Mouse (Mus musculus): Measurements from ENCODE around the gene Pcbp3.
A peak's percentile ranks its signal among the peaks of the same experiment; 100 is the strongest.
"Not testable (repeated sequence)": the region's sequence is repeated elsewhere in the genome, so short reads cannot be mapped to it uniquely, and the experiment has no call there.

The Pcbp3 gene

DNA sequence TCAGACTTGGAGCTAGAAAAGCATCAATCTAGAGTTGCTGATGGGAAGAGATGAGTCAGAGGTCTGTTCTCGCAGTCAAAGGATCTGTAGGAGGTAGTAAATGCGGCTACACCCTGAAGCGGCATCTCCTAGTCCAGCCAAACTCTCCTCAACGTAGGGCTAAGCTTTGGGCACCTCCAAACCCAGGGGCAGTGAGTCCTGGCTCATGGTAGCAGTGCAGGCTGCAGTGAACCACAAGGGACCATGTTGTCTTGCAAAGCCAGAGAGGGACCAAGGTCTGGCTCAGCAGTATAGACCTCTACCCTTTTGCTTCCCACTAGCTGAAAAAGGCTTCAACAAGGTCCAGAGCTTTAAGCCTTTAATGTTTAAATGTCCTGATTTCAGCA is 159.2 kb downstream of the Pcbp3 start:
- DNase-seq (ENCODE audit: inconsistent age in 2 of 2, low spot score in 1 of 2): no peak

DNA sequence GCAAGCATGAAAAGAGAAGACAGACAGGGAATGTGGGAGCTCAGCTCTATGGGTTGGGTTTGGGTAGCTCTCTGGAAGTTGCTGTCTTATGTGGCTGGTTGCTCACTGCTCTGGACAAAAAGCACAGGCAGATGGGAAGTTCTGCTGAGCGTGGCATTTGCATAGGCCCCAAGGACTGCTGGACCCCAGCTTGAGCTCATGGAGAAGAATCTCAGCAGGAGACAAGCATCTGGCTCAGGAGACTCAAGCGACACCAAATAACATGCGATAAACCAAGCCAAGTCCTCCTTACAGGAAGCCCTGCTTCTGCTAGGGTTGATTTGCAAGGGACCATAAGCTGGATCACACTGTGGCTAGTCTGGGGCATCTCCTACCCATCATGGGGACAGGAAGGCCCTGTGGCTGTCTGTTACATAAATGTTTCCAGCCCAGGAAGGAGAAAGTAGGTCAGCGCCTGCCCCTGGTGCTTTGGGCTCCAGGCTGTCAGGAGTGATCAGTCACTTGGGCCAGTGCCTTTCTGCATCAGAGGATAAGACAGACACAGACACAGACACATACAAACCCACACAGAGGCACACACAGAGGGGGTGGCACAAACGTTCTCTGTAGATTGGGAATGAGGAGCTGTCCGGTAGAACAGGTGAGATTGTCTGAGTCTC is 159.7 kb downstream of the Pcbp3 start:
- DNase-seq (ENCODE audit: inconsistent age in 2 of 2, low spot score in 1 of 2): peak; percentile 72 to 80

GRCm38 (mm10) chr10:76801237-76801641 is 160.4 kb downstream of the Pcbp3 start:
- DNase-seq (ENCODE audit: inconsistent age in 2 of 2, low spot score in 1 of 2): peak; percentile 16 to 41

DNA sequence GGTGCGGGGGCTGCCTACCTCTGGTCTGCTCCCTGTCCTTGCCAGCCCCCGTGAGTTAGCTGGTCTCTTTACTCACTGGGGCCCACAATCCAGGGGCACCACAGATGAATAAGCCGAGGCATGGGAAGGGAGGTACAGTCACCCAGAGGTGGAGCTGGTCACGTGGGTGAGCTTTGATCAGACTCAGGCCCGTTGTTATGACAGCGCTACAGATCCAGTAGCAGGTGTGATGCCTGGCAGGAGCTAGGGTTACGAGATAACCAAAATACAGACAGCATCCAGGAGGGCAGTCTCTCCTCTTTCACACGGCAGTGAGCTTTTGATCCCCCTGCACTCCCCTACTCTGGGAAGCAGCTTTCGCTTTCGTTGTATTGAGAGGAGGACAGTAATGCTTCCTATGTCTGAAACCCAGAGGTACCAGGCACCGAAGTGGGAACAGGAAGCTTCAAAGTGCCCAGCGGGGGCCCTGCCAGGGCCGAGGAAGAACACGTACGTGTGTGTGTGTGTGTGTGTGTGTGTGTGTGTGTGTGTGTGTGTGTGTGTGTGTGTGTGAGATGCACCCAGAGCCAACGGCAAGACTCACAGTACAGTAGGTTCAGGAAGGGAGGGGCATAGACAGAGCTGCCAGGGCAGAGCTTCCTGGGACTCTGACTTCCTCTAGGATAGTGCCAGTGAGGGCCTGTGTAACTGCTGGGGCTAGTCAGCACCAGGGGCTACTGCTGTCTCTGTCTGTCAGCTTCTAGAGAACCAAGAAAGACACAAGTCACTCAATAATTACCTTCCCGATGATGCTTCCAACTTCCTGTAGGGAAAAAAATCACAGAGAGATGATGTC is 162.7 kb downstream of the Pcbp3 start:
- DNase-seq (ENCODE audit: inconsistent age in 2 of 2, low spot score in 1 of 2): peak; percentile 21 to 35

- DNase-seq (ENCODE audit: inconsistent age in 2 of 2, low spot score in 1 of 2): no peak
These were observed 167.6 kb downstream of the Pcbp3 start for GRCm38 (mm10) chr10:76794102-76794501.

DNA sequence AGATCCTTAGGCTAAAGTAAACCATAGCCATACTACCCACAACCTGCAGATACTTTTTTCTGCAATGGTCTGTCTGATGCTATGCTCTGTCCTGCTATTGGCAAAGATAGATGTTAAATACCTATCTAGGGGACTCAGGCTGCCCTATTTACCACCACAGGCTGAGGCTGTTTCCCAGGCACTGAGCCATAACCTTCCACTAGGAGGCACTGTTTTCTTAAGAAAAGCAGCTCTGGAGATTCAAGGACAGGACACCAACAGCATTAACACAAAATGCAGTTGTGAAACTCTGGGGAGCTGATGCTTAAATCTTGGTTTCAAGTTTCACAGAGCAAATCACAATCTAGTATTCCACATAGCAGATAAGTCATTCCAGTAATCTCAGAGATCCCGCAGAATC is 170.2 kb downstream of the Pcbp3 start:
- peak; percentile 35 to 85 for DNase-seq (ENCODE audit: inconsistent age in 2 of 2, low spot score in 1 of 2)

DNA sequence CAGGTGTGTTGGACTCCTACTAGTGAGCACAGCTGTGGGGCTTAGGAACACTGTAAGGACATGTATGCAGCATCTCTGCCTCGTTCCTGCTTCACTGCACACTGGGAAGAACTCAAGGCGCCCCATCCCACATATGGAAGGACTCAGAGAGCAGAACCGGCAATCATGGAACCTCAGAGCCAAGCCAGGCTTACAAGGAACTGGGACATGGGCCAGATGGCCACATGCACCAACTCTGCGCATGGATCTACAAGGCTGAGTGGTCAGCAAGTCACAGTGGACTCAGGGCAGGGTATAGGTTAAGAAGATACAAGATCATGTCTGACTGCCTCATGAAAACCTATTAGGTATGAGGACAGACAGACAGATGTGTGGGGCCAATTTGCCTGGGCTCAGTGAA is 171.8 kb downstream of the Pcbp3 start:
- DNase-seq (ENCODE audit: inconsistent age in 2 of 2, low spot score in 1 of 2): no peak

DNA sequence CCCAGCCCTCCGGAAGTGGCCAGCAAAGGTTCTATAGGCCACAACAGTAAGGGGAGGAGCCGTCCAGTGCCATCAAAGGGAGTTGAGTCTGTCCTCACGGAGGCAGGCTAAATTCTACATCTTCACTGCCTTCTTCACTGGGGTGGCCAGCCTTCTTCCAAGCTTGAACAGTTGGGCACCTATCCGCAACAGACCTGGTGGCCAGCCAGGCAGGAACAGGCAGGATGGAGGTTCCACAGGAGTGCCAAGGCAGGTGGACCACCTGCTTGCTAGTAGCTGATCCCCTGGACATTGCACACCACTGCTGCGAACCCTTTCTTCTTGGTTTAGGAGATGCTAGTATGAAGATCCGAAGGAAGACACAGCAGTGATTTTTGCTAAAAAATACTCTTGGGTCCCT is 176.4 kb downstream of the Pcbp3 start:
- no peak for DNase-seq (ENCODE audit: inconsistent age in 2 of 2, low spot score in 1 of 2)

DNA sequence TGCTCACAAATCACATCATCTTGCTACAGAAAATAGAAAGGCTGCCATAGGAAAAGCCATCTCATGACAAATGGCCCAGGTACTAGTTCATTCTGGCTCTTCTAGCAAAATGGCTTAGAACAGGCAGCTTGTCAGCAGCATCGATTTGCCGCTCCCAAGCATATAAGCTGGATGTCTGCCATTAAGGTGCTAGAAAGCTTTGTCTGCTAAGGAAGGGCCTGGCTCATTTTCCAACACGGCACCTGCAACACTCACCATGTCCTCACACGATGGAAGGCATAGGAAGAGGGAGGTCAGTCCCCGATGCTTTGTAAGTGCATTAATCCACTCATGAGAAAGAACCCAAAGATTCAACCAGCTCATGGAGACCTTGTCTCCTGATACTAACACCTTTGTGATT is 182.5 kb downstream of the Pcbp3 start:
- no peak for DNase-seq (ENCODE audit: inconsistent age in 2 of 2, low spot score in 1 of 2)

GRCm38 (mm10) chr10:76771624-76772023 is 190.1 kb downstream of the Pcbp3 start:
- no peak for DNase-seq (ENCODE audit: inconsistent age in 2 of 2, low spot score in 1 of 2)

DNA sequence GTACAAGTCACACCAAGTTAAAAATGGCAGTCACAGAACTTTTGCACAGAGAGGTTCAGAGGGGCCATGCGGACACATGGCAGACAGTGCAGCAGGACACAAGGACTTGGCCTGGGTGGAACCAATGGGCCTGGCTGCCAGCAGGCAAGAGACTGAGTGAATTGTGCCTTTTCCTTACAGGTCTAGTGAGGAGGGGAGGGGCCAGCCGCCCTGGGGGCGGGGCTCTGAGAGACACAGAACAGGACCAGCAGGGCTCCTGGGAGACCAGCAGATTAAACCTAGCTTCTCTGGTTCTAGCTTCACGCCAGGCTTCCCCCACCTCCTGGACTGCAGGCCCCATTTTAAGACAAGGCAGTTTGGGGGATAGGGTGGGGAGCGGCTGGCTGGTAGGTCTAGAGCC is 190.6 kb downstream of the Pcbp3 start:
- no peak for DNase-seq (ENCODE audit: inconsistent age in 2 of 2, low spot score in 1 of 2)

DNA sequence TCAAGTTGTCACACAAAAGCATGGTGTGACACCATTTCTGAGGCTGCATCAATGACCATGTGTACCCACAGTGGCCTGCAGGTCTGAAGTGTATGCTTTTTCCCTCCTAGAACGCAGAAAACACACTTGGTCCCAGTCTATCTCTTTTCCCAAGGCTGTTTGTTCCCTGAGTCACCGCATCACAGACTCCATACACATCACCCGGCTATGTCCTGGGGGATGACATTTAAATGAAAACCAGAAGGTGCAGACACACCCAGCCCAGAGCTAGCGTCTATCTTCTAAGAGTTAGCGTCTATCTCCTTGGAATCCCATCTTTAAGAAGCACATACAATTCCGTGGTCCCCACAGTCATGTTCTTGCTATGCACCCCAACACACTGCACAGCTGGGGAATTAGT is 192.1 kb downstream of the Pcbp3 start:
- no peak for DNase-seq (ENCODE audit: inconsistent age in 2 of 2, low spot score in 1 of 2)

DNA sequence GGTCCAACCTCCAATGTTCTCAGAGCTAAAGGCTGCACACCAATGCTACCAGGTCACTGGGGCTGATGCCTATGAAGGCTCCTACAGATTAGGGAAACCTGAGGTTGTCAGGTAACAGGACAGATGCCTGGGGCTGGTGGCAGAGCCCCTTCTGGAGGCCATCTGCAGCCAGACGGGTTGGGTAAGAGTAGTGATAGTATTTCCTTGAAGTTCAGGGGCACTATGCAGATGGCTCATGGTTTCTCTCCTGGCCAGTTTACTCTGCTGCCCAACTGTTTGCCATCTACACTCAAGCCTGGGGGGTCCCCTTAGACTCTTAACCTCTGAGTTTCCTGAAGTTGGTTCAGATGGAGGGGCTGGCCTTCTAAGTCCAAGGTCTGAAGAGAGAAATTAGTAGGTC is 195.5 kb downstream of the Pcbp3 start:
- no peak for DNase-seq (ENCODE audit: inconsistent age in 2 of 2, low spot score in 1 of 2)

DNA sequence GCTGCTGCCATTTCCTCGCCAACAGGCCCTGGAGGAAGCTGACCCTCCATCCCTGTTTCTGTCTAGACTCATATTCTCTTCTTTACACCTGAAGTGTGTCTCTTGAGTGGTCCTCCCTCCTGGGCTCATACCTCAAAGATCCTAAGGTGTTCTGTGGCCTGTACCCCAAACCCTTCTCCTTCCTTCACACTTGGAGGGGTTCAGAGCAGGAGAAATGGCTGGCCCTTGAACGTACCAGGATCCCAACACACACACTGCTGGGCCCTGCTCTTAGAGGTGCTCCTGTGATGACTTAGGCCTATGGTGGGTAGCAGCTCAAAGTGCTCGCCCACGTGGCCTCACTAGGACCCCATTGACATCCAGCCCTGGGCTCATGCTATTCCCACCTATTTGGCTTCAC is 196.8 kb downstream of the Pcbp3 start:
- no peak for DNase-seq (ENCODE audit: inconsistent age in 2 of 2, low spot score in 1 of 2)

- DNase-seq (ENCODE audit: inconsistent age in 2 of 2, low spot score in 1 of 2): no peak
These were observed 198.7 kb downstream of the Pcbp3 start for GRCm38 (mm10) chr10:76763016-76763415.

GRCm38 (mm10) chr10:76762411-76762810 is 199.3 kb downstream of the Pcbp3 start:
- no peak for DNase-seq (ENCODE audit: inconsistent age in 2 of 2, low spot score in 1 of 2)

DNA sequence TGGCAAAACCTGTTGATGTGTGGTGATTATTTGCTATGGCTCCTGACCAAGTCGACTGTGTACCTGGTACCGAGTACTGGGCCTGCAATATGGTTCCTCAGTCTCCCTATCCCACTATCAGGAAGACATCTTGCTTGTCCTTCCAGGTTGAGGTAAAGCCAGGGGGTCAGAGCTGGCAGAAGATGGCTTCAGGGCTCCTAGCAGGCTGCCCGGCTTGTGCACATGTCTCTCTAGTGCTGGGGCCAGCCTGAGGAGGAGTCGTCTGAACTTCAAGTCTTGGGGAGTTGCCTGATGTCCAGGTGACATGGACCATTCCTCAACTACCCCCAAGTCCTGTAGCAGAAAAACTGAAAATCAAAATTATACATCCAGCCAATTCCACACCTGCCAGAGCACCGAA is 201.8 kb downstream of the Pcbp3 start:
- no peak for DNase-seq (ENCODE audit: inconsistent age in 2 of 2, low spot score in 1 of 2)

- DNase-seq (ENCODE audit: inconsistent age in 2 of 2, low spot score in 1 of 2): no peak
These were observed 208.0 kb downstream of the Pcbp3 start for GRCm38 (mm10) chr10:76753640-76754039.

DNA sequence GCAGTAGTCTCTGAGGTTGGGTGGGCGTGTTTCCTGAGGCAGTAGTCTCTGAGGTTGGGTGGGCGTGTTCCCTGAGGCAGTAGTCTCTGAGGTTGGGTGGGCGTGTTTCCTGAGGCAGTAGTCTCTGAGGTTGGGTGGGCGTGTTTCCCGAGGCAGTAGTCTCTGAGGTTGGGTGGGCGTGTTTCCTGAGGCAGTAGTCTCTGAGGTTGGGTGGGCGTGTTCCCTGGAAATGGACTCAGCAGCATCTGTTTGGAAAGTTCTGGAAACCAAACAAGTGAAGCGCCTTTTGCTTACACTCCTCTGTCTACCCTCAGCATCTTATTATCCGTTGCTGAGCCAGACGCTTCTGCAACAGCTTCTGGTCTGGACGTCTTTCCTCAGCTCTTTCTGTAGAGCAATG is 217.4 kb downstream of the Pcbp3 start:
- DNase-seq (ENCODE audit: inconsistent age in 2 of 2, low spot score in 1 of 2): not testable (repeated sequence)

DNA sequence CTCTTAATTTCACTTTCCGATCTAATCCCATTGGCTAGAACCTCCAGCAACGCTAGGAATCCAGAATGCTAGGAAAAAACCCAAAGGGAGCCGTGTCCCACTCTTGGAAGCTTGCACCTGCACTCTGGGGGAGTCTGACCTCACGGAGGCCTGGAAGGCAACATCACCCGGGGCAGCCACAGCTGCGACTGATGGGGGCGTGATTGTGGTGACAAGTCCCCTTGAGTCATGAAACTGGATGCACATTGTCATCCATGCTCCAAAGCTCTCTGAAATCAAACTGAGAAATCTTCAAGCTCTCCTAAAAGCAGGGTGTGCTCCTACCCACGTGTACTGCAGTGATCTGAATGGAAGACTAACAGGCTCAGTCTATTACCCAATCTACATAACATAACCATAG is 224.9 kb downstream of the Pcbp3 start:
- no peak for DNase-seq (ENCODE audit: inconsistent age in 2 of 2, low spot score in 1 of 2)

GRCm38 (mm10) chr10:76734979-76735378 is 226.7 kb downstream of the Pcbp3 start:
- peak; percentile 79 to 91 for DNase-seq (ENCODE audit: inconsistent age in 2 of 2, low spot score in 1 of 2)

DNA sequence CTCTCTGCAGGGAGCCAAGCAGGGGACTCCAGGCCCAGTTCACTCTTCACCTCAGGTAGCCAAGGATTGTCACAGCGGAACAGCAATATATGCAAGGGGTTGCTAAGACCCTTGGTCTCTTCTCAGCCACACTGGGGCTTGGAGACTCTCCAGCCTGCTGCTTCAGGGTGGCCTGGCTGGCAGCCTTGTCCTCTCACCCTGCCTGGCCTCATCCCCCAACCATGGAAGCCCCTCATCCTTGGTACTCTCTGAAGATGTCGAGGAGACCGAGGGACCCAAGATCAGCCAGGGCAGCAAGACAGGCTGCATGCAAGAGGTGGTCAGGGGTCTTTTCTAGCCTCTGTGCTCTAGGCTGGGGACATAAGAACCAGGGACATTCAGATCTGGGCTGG is 228.0 kb downstream of the Pcbp3 start:
- no peak for DNase-seq (ENCODE audit: inconsistent age in 2 of 2, low spot score in 1 of 2)

Measured in adrenal gland, adult (tissue).